Mouse (Mus musculus): ENCODE data around the gene Fxyd1.

The Fxyd1 gene

GRCm38 (mm10) chr7:31057071-31057470 is at the start of gene Fxyd1:
TSS of gene Fxyd1 (minus strand) at chr7:31057199.
- DNase-seq = no peak

- DNase-seq = no peak
Observed at GRCm38 (mm10) chr7:31106166-31106565, 49.2 kb upstream of the Fxyd1 start.

GRCm38 (mm10) chr7:31105061-31105768 is 48.2 kb upstream of the Fxyd1 start:
- DNase-seq = peak; percentile 75 to 79

- no peak for DNase-seq
Observed at GRCm38 (mm10) chr7:31100786-31101185, 43.8 kb upstream of the Fxyd1 start.

- peak in 1 of 2 experiments; percentile 43 for DNase-seq
Observed at GRCm38 (mm10) chr7:31099612-31099982, 42.6 kb upstream of the Fxyd1 start.

- DNase-seq = peak in 1 of 2 experiments; percentile 49
Observed at GRCm38 (mm10) chr7:31098697-31099611, 42.0 kb upstream of the Fxyd1 start.

- DNase-seq = peak; percentile 97 to 98
Observed at GRCm38 (mm10) chr7:31097583-31098248, 40.7 kb upstream of the Fxyd1 start.

- DNase-seq = no peak
Observed at GRCm38 (mm10) chr7:31096892-31097564, 40.0 kb upstream of the Fxyd1 start.

- DNase-seq = peak; percentile 70
Observed at GRCm38 (mm10) chr7:31094774-31095501, 37.9 kb upstream of the Fxyd1 start.

- DNase-seq = no peak
Observed at GRCm38 (mm10) chr7:31089721-31090120, 32.7 kb upstream of the Fxyd1 start.

GRCm38 (mm10) chr7:31088206-31088605 is 31.2 kb upstream of the Fxyd1 start:
- no peak for DNase-seq

- DNase-seq = no peak
Observed at GRCm38 (mm10) chr7:31087262-31087661, 30.3 kb upstream of the Fxyd1 start.

GRCm38 (mm10) chr7:31086175-31086755 is 29.3 kb upstream of the Fxyd1 start:
- peak in 1 of 2 experiments; percentile 15 for DNase-seq

GRCm38 (mm10) chr7:31085171-31085570 is 28.2 kb upstream of the Fxyd1 start:
- peak in 1 of 2 experiments; percentile 47 for DNase-seq

- DNase-seq = no peak
Observed at GRCm38 (mm10) chr7:31084140-31084539, 27.1 kb upstream of the Fxyd1 start.

- DNase-seq = peak; percentile 84 to 86
Observed at GRCm38 (mm10) chr7:31082831-31083588, 26.0 kb upstream of the Fxyd1 start.

- no peak for DNase-seq
Observed at GRCm38 (mm10) chr7:31082106-31082505, 25.1 kb upstream of the Fxyd1 start.

- DNase-seq = peak; percentile 54 to 55
Observed at GRCm38 (mm10) chr7:31081106-31081505, 24.1 kb upstream of the Fxyd1 start.

- DNase-seq = no peak
Observed at GRCm38 (mm10) chr7:31080611-31081010, 23.6 kb upstream of the Fxyd1 start.

GRCm38 (mm10) chr7:31079670-31080069 is 22.7 kb upstream of the Fxyd1 start:
- DNase-seq = no peak

All from cerebellum, postnatal 10 days (tissue).